Comparison of ENCODE assay signal across 8 mouse cellular contexts in the genomic region with DNA sequence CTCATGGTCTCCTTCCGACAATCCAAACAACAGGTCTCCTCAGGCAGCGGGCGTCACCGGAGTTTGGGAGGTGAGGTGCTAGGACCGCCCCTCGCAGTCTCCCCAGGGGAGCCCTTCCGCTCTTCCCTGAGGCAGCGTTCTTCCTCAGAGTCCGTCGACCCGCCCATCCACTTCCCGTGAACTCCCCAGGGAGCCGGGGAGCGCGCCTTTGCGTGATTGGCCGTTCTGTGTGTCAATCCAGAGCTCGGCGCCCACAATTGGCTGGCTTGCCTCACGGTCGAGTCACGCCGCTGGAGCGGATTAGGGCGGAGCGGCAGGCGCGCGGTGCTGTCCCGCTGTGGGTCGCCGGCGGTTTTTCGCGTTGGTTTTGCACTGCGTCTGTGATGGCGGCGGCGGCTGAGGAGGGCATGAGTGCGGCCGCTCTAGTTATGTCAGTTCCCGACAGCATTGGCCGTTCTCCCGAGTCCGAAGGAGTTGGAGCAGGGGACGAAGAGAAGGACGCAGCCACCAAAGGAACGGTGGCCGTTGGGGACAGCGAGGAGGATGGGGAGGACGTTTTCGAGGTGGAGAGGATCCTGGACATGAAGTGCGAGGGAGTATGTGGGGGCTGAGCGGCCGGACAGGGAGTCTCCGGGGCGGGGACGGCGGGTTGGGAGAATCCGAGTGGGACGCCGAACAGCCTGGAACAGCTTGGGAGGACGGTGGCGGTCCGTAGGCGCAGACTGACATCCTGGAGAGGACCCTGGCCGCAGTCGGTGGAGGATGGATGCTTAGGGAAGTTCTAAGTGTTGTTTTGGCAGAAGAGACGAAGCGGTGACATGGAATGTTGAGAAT. TPM values are rescaled to one million over a fixed set of nuclear protein-coding genes. Genes with fewer than 3 reads are reported as not detected.
A peak's percentile ranks its signal among the peaks of the same experiment; 100 is the strongest.
DNase-seq lines count a peak whose midpoint lies in the region; ATAC-seq lines count a peak whose summit lies in the region.

TSS of gene Mphosph8 (plus strand) at position 280 of the 834 bp plus-strand sequence.

- peaks cover 12% of the 10 kb centered on the region for H3K36me3 ChIP-seq in heart, embryonic 14.5 days (ENCODE audit: control insufficient read depth, insufficient read depth, low read length)
- H3K36me3 ChIP-seq in liver, embryonic 13.5 days = peaks cover 9% of the 10 kb centered on the region
- H3K36me3 ChIP-seq in stomach, embryonic 16.5 days (ENCODE audit: control insufficient read depth, insufficient read depth, low read length) = peaks cover 4% of the 10 kb centered on the region; the same call in 1 of the 2 replicates

- no peaks in the 10 kb centered on the region for H3K9me3 ChIP-seq in heart, embryonic 14.5 days (ENCODE audit: control insufficient read depth, low read length)
- H3K9me3 ChIP-seq in liver, embryonic 13.5 days (replicated peaks) = no peaks in the 10 kb centered on the region
- no peaks in the 10 kb centered on the region for H3K9me3 ChIP-seq in stomach, embryonic 16.5 days (replicated peaks; ENCODE audit: control insufficient read depth, low read length)

- H3K4me2 ChIP-seq in heart, embryonic 14.5 days (ENCODE audit: low read length) = peak within 1 kb of the TSS; percentile 81
- H3K4me2 ChIP-seq in liver, embryonic 13.5 days = peak within 1 kb of the TSS; percentile 86
- H3K4me2 ChIP-seq in stomach, embryonic 16.5 days (ENCODE audit: low read depth, low read length) = peak within 1 kb of the TSS; percentile 88

- under 1% methylated on average over 69 of the region's 70 CpGs for WGBS in heart, embryonic 14.5 days
- WGBS in liver, embryonic 13.5 days (ENCODE audit: insufficient replicate concordance) = under 1% methylated on average over 70 of the region's 70 CpGs
- under 1% methylated on average over 68 of the region's 70 CpGs for WGBS in stomach, embryonic 16.5 days

- peak within 1 kb of the TSS; percentile 79 for H3K9ac ChIP-seq in heart, embryonic 14.5 days (ENCODE audit: low read length)
- H3K9ac ChIP-seq in liver, embryonic 13.5 days = peak within 1 kb of the TSS; percentile 92
- H3K9ac ChIP-seq in stomach, embryonic 16.5 days (ENCODE audit: low read length) = peak within 1 kb of the TSS; percentile 88

- H3K4me1 ChIP-seq in heart, embryonic 14.5 days (ENCODE audit: control insufficient read depth in 2 of 2, insufficient read depth in 2 of 2, low read length in 2 of 2) = peaks cover 0 to 20% of the 10 kb centered on the region in 2 experiments; a peak in 3 of 4 replicates
- peaks cover 22% of the 10 kb centered on the region for H3K4me1 ChIP-seq in liver, embryonic 13.5 days (replicated peaks)
- H3K4me1 ChIP-seq in stomach, embryonic 16.5 days (ENCODE audit: control insufficient read depth, insufficient read depth, low read length) = peaks cover 8% of the 10 kb centered on the region

- ATAC-seq in CD4-positive, CD25-positive, alpha-beta regulatory T cell, adult 4 months = peak; percentile 99
- peak; percentile 99 for ATAC-seq in heart, embryonic 14.5 days (ENCODE audit: insufficient number of reproducible peaks, insufficient read depth, low FRiP score, low read depth)
- peak; percentile 99 for ATAC-seq in liver, embryonic 13.5 days (ENCODE audit: low read depth)
- ATAC-seq in stomach, embryonic 16.5 days (ENCODE audit: insufficient read depth, low FRiP score) = peak; percentile 100

- H3K27ac ChIP-seq in heart, embryonic 14.5 days (replicated peaks in 1 of 2; ENCODE audit: control insufficient read depth in 1 of 2, insufficient read depth in 1 of 2, low read depth in 2 of 2, low read length in 2 of 2) = peak within 1 kb of the TSS; percentile 87 to 89
- H3K27ac ChIP-seq in liver, embryonic 13.5 days = peak within 1 kb of the TSS; percentile 92
- H3K27ac ChIP-seq in stomach, embryonic 16.5 days (ENCODE audit: low read length) = peak within 1 kb of the TSS; percentile 92

- peak; percentile 98 for DNase-seq in c-Kit-negative CD71-positive TER-119-positive erythroid progenitor cells, embryonic 14.5 days (ENCODE audit: low read depth, low spot score)
- DNase-seq in fibroblast of lung, adult 2 months (ENCODE audit: low read depth) = peak; percentile 96
- peak; percentile 99 for DNase-seq in kidney, postnatal 14 days
- peak; percentile 99 for DNase-seq in liver, embryonic 13.5 days
- DNase-seq in neural tube, embryonic 10.5 days (ENCODE audit: extremely low spot score, low spot score) = peak; percentile 100

- peak within 1 kb of the TSS; percentile 65 to 76 for H3K4me3 ChIP-seq in heart, embryonic 14.5 days (ENCODE audit: control insufficient read depth in 1 of 2, insufficient read depth in 1 of 2, low read depth in 1 of 2, low read length in 2 of 2)
- H3K4me3 ChIP-seq in liver, embryonic 13.5 days (replicated peaks) = peak within 1 kb of the TSS; percentile 91
- peak within 1 kb of the TSS; percentile 80 for H3K4me3 ChIP-seq in stomach, embryonic 16.5 days (replicated peaks; ENCODE audit: low read length)

- no peaks in the 10 kb centered on the region for H3K27me3 ChIP-seq in heart, embryonic 14.5 days (ENCODE audit: control insufficient read depth, insufficient read depth, low read length)
- H3K27me3 ChIP-seq in liver, embryonic 13.5 days = no peaks in the 10 kb centered on the region
- H3K27me3 ChIP-seq in stomach, embryonic 16.5 days (ENCODE audit: control insufficient read depth, insufficient read depth, low read length) = no peaks in the 10 kb centered on the region

RNA-seq across cellular contexts. Expression of gene Mphosph8, which starts in this region (rescaled TPM):
- polyA plus RNA-seq in CD4-positive, CD25-positive, alpha-beta regulatory T cell, adult 4 months (2017; shearing (Covaris generic)) = 10 to 100 TPM; 49.3 to 88.8 TPM
- 25.5 and 31.5 TPM in 2 replicates for polyA plus RNA-seq in heart, embryonic 14.5 days (2014; fragmentation: Nextera tagmentation; extraction: Ambion mirVana)
- polyA plus RNA-seq in liver, embryonic 13.5 days (2015; fragmentation: Nextera tagmentation; extraction: Ambion mirVana) = 15.4 and 16.2 TPM in 2 replicates
- polyA plus RNA-seq in stomach, embryonic 16.5 days (2015; fragmentation: Nextera tagmentation; extraction: Ambion mirVana) = 21.9 and 22.6 TPM in 2 replicates

Comparison
In these comparisons a context has a peak if more than half of its experiments do, and no peak if none do; other contexts are left out.
1. Peak in every context shown above with its lines: DNase-seq, ATAC-seq, H3K4me3 ChIP-seq and H3K27ac ChIP-seq.